Mouse (Mus musculus) embryonic facial prominence, embryonic 13.5 days (tissue): ENCODE data around the gene Arhgef15. TPM values are rescaled to one million over a fixed set of nuclear protein-coding genes. Genes with fewer than 3 reads are reported as not detected.
"Not testable (repeated sequence)": the region's sequence is repeated elsewhere in the genome, so short reads cannot be mapped to it uniquely, and the experiment has no call there.

Source experiments
- ATAC-seq: fragments of 200-750 bp; cut with Nextera tagmentation; 2 replicates; pipeline ENCODE4 v1.8.0; 2017; ENCODE audit warnings: low read depth; ENCODE audit not compliant: insufficient number of reproducible peaks, insufficient read depth, low FRiP score, low TSS enrichment
- H3K27ac ChIP-seq: fragments of 300-500 bp; sonication (generic); 2 replicates; pipeline ENCODE4 v1.5.1; 2015; ENCODE audit warnings: moderate library complexity, mild to moderate bottlenecking, inconsistent platforms
- H3K27me3 ChIP-seq: fragments of 300-500 bp; sonication (generic); 2 replicates; pipeline ENCODE4 v1.6.1; 2015; ENCODE audit warnings: mild to moderate bottlenecking, inconsistent platforms
- H3K36me3 ChIP-seq: fragments of 300-500 bp; sonication (generic); 2 replicates; pipeline ENCODE4 v1.6.1; 2015; ENCODE audit warnings: mild to moderate bottlenecking, inconsistent platforms
- H3K4me1 ChIP-seq: fragments of 300-500 bp; sonication (generic); 2 replicates; pipeline ENCODE4 v1.6.1; 2015; ENCODE audit warnings: inconsistent platforms
- H3K4me2 ChIP-seq: fragments of 300-500 bp; sonication (generic); 2 replicates; pipeline ENCODE4 v1.6.1; 2015; ENCODE audit warnings: moderate library complexity, mild to moderate bottlenecking, inconsistent platforms
- H3K4me3 ChIP-seq: fragments of 300-500 bp; sonication (generic); 2 replicates; pipeline ENCODE4 v1.5.1; 2015; ENCODE audit warnings: mild to moderate bottlenecking, inconsistent platforms
- H3K9ac ChIP-seq: fragments of 300-500 bp; sonication (generic); 2 replicates; pipeline ENCODE4 v1.6.1; 2015; ENCODE audit warnings: mild to moderate bottlenecking, inconsistent platforms
- H3K9me3 ChIP-seq: fragments of 300-500 bp; sonication (generic); 2 replicates; pipeline ENCODE4 v1.6.1; 2016; ENCODE audit warnings: inconsistent platforms
- WGBS: fragments of 180-500 bp; shearing (Covaris S2); methylation state at CpG from one replicate; pipeline ENCODE4 v1.1.7; 2015; ENCODE audit warnings: mixed read lengths; 5-methylcytosine and 5-hydroxymethylcytosine counted together
- polyA plus RNA-seq: library from polyadenylated mRNA; unstranded; fragments of >200 nt; fragmentation: Nextera tagmentation; extraction: Ambion mirVana; gene quantifications from 2 replicates; pipeline ENCODE4 v1.2.1, GENCODE M21; 2015

The Arhgef15 gene
- polyA plus RNA-seq, 1 experiment from 2014 or later: 6.7 TPM

DNA sequence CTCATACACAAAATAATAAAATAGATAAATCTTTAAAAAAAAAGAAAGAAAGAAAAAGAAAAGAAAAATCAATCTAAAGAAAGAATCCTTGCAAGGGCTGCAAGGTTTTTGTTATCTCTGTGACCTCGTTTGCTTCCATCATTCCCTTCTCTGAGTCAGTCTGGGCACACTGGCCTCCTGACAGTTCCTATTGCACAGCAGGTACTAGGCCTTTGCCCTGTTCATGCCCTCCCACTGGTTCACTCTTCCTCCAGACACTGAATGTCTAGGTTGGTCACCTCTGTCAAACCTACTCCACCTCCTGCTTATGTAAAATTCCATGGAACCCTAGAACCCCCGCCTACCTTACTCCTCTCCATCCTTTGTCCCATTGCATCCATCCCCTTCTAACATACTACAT, 12.0 kb downstream of the Arhgef15 start:
- H3K4me1 ChIP-seq: peaks cover 17% of the 10 kb centered on the region
- H3K9me3 ChIP-seq: no peaks in the 10 kb centered on the region
- peaks cover 16% of the 10 kb centered on the region for H3K27me3 ChIP-seq
- H3K9ac ChIP-seq: no peak overlapping the region
- no peaks in the 10 kb centered on the region for H3K36me3 ChIP-seq
- no peak overlapping the region for H3K4me2 ChIP-seq
- ATAC-seq: no peak
- no peak overlapping the region for H3K27ac ChIP-seq
- H3K4me3 ChIP-seq: no peak overlapping the region
- 79% methylated on average over 2 of the region's 2 CpGs for WGBS

DNA sequence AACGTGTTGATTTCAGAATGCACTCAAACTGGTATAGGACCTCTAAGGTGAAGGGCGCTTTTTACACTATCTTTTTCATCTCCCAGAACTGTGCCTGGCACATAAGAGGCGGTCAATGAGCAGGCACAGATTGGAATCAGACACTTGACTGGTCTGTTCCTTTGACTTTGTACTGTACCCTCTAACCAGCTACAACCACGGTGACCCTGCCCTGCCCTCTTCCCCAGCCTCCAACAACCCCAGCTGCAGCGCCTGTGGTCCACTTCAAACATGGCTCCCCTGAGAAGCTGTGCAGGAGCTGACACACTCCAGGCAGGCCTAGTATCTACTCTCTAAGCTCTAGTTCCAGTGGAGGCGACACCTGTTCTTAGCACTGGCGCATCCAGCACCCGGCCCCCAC, 14.5 kb downstream of the Arhgef15 start:
- no peak overlapping the region for H3K27ac ChIP-seq
- H3K9ac ChIP-seq: no peak overlapping the region
- no peak overlapping the region for H3K4me2 ChIP-seq
- peaks cover 15% of the 10 kb centered on the region for H3K27me3 ChIP-seq
- no peaks in the 10 kb centered on the region for H3K9me3 ChIP-seq
- H3K36me3 ChIP-seq: no peaks in the 10 kb centered on the region
- no peak for ATAC-seq
- H3K4me1 ChIP-seq: peaks cover 19% of the 10 kb centered on the region
- 85% methylated on average over 8 of the region's 8 CpGs for WGBS
- no peak overlapping the region for H3K4me3 ChIP-seq

DNA sequence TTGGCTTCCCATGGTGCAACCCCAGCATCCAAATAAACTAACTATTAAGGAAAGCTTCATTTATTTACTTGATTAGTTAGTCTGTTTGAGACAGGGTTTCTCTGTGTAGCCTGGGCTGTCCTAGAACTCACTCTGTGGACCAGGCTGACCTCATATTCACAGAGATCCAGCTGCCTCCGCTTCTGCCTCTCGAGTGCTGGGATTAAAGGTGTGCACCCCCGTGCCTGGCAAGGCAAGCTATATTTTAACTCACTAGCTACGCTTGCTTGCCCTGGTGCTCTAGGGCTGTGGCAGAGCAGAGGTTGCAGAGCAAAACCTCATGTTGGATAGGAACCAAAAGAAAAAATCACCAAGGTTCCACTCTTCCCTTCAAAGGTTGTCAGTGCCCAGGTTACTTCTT, 16.8 kb downstream of the Arhgef15 start:
- peak overlapping the region; percentile 52 for H3K4me3 ChIP-seq
- peaks cover 7% of the 10 kb centered on the region for H3K4me1 ChIP-seq
- H3K27ac ChIP-seq: peak overlapping the region; percentile 65
- ATAC-seq: no peak
- peak overlapping the region; percentile 74 for H3K9ac ChIP-seq
- no peaks in the 10 kb centered on the region for H3K27me3 ChIP-seq
- H3K9me3 ChIP-seq: no peaks in the 10 kb centered on the region
- WGBS: 61% methylated on average over 4 of the region's 4 CpGs
- H3K36me3 ChIP-seq: no peaks in the 10 kb centered on the region
- peak overlapping the region; percentile 66 for H3K4me2 ChIP-seq

DNA sequence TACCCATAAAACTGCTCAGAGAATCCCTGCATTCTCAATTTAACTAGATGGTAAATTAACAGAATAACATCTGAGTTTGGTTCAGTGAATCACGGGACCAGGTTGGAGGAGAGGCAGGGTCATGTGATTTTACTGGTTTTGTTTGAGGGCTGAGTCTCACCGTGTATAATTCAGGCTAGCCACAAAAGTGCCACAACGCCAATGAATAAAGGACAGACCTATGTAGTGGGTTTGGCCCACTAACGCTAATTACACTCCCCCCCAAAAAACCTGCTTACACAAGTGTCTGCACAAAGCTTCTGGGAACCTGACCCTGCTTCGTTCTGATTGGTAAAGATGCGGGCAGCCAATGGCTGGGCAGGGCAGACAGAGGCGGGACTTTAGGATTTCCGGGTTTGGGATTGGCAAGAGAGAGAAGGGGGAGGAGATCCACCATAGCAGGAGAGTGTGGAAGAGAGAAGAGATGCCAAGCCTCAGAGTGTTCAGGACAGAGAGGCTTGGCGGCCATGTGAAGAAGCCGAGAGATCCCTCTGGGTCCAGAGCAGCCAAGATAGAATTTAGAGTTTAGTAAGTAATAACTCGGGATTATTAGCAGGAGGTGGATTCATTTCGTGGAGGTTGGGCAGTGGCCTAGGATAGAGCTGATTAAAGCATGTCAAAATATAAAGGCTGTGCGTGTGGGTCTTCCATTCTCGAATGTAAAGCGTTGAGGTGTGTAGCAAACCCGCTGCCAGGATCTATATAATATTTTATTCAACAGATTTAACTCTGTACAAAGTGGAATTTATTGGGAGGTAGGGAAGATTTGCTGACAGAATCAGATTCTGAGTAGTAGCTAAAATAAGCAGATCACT, 17.6 kb downstream of the Arhgef15 start:
- Histone ChIP-seq H3K9ac (peak overlapping the region; percentile 74), H3K9me3 (no peaks in the 10 kb centered on the region), H3K4me1 (peaks cover 7% of the 10 kb centered on the region), H3K4me3 (peak overlapping the region; percentile 52), H3K4me2 (peak overlapping the region; percentile 66), H3K36me3 (no peaks in the 10 kb centered on the region), H3K27me3 (no peaks in the 10 kb centered on the region), H3K27ac (peak overlapping the region; percentile 65; the same call in 1 of the 2 replicates)
- peak; percentile 99 for ATAC-seq
- 2% methylated on average over 16 of the region's 16 CpGs for WGBS

DNA sequence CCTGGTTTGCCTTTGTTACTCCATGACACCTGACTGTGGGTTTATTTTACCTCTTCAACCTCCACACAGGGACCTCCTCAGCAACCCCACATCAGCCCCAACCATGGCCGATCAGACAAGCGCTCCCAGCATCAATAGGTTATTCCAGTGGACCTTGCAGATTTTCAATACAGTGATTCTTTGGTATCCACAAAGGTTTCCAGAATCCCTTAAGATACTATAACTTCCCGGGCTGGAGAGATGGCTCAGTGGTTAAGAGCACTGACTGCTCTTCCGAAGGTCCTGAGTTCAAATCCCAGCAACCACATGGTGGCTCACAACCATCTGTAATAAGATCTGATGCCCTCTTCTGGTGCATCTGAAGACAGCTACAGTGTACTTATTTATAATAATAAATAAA, 20.3 kb downstream of the Arhgef15 start:
- H3K9ac ChIP-seq: not testable (repeated sequence)
- WGBS: 87% methylated on average over 4 of the region's 4 CpGs

DNA sequence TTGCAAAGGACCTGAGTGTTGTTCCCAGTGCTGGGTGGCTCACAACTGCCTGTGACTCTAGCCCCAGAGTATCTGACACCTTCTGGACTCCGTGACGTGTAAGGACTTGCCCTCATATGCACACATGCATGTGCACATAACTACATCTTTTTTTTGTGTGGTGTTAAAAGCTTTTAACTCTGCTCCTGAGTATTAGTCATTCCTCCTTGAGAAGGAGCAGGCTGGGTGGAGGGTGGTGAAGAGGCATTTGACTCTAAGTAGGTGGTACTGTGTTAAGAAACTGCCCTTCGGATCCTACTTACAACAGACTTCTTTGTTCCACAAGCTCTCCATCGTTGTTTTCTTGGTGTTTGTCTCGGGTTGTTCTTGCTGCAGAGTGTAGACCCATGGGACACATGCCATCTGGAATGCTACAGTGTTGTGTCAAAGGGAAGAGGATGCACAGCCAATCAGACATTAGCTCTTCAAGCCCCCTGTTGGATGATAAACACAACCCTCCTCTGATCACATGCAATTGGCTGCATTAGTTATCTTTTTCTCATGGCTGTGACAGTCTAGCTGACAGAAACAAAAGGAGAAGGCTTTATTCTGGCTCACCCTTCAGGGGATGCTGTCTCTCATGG, 23.3 kb downstream of the Arhgef15 start:
- WGBS: 62% methylated on average over 5 of the region's 5 CpGs
- H3K36me3 ChIP-seq: no peaks in the 10 kb centered on the region
- H3K9ac ChIP-seq: no peak overlapping the region
- no peaks in the 10 kb centered on the region for H3K27me3 ChIP-seq
- no peaks in the 10 kb centered on the region for H3K4me1 ChIP-seq
- no peak overlapping the region for H3K4me3 ChIP-seq
- H3K9me3 ChIP-seq: no peaks in the 10 kb centered on the region
- H3K4me2 ChIP-seq: no peak overlapping the region
- no peak overlapping the region for H3K27ac ChIP-seq
- ATAC-seq: no peak

More for the DNA sequence above, 20.3 kb downstream of the Arhgef15 start:
- H3K4me3 ChIP-seq, H3K4me1 ChIP-seq, H3K27ac ChIP-seq, H3K9me3 ChIP-seq, ATAC-seq, H3K36me3 ChIP-seq, H3K27me3 ChIP-seq, H3K4me2 ChIP-seq: not testable (repeated sequence)

DNA sequence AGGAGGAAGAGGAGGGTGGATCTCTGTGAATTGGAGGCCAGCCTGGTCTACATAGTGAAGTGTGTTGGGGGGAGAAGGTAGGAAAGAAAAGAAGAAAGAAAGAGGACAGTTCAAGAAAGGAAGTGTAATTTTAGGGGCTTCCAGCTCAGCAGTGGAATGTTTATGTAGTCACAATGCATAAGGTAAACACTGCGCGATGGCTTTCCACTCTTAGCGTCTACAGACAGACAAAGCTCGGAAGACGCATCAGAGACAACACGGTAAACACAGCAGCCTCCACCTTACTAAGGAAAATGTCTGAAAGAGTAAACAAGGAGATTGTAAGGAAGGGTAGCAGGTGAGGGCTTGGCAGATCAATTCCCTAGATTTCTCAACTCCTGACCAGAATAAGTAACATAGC, 27.3 kb downstream of the Arhgef15 start:
- 76% methylated on average over 6 of the region's 6 CpGs for WGBS
- H3K27ac ChIP-seq: no peak overlapping the region
- no peaks in the 10 kb centered on the region for H3K36me3 ChIP-seq
- no peak overlapping the region for H3K4me2 ChIP-seq
- no peak for ATAC-seq
- no peak overlapping the region for H3K4me3 ChIP-seq
- H3K9ac ChIP-seq: no peak overlapping the region
- H3K9me3 ChIP-seq: no peaks in the 10 kb centered on the region
- no peaks in the 10 kb centered on the region for H3K4me1 ChIP-seq
- no peaks in the 10 kb centered on the region for H3K27me3 ChIP-seq

DNA sequence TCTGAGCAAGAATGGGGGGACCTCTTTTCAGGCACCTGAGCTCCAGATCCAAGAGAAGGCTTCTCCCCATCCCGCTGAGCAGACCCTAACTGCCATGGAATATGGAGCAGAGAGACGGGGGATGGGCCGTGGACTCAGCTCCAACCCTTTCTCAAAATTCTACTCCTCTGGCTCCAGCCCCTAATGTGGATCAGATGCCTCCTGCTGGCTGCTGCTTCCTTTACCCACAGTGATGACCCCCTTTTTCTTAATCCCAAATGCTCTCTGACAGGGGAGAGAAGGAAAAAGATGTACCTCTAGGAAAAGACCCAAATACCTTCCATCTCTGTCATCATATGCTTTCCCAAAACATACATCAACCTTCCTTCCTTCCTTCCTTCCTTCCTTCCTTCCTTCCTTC, 30.3 kb downstream of the Arhgef15 start, which contains the start of gene Odf4:
TSS of gene Odf4 (minus strand) at position 101 of the 400 bp plus-strand sequence.
- Histone ChIP-seq H3K9ac (no peak within 1 kb of the TSS), H3K27ac (no peak within 1 kb of the TSS), H3K4me3 (no peak within 1 kb of the TSS), H3K4me2 (no peak within 1 kb of the TSS), H3K36me3 (no peaks in the 10 kb centered on the region), H3K4me1 (peaks cover 3% of the 10 kb centered on the region), H3K9me3 (no peaks in the 10 kb centered on the region), H3K27me3 (no peaks in the 10 kb centered on the region)
- ATAC-seq: no peak
- 56% methylated on average over 3 of the region's 3 CpGs for WGBS

DNA sequence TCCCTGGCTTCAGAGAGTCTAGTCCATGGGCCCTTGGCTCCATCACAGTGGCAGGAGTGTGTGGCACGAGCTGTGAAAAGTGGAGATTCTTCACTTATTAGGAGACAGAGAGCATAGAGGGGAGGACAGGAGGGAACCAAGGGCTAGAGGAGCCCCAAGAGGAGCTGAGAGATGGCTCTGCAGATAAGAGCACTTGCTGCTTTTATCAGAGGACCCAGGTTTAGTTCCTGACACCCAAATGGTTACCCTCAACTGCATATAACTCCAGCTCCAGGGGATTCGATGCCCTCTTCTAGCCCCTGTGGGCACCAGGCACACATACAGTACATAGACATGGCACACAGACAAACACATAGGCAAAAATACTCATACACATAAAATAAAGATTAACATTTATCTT, 32.5 kb downstream of the Arhgef15 start:
- H3K4me2 ChIP-seq: no peak overlapping the region
- H3K9ac ChIP-seq: no peak overlapping the region
- no peak overlapping the region for H3K4me3 ChIP-seq
- H3K4me1 ChIP-seq: peaks cover 7% of the 10 kb centered on the region
- 84% methylated on average over 2 of the region's 2 CpGs for WGBS
- no peaks in the 10 kb centered on the region for H3K9me3 ChIP-seq
- H3K27ac ChIP-seq: no peak overlapping the region
- ATAC-seq: no peak
- no peaks in the 10 kb centered on the region for H3K36me3 ChIP-seq
- H3K27me3 ChIP-seq: no peaks in the 10 kb centered on the region

DNA sequence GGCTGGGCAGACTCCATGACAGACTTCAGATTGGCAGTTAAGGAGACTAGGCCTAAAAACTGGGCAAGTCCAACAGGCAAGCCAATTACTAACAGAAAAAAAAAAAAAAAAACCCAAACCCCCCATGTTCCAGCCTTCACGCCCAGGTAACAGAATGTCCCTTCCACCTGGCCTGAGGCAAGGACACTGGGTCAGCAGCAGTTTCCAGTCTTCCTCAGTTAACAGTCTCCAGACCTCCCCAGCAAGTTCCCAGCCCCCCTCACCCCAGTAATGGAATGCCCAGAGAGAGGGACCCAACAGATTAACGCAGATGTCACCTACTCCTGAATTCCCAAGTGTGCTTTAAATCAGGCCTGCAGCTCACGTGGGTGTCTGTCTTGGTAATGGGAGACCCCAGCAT, 34.1 kb downstream of the Arhgef15 start:
- ATAC-seq: no peak
- no peak overlapping the region for H3K4me3 ChIP-seq
- H3K9me3 ChIP-seq: no peaks in the 10 kb centered on the region
- peaks cover 7% of the 10 kb centered on the region for H3K4me1 ChIP-seq
- no peak overlapping the region for H3K4me2 ChIP-seq
- H3K9ac ChIP-seq: no peak overlapping the region
- 55% methylated on average over 3 of the region's 3 CpGs for WGBS
- no peak overlapping the region for H3K27ac ChIP-seq
- H3K36me3 ChIP-seq: no peaks in the 10 kb centered on the region
- H3K27me3 ChIP-seq: no peaks in the 10 kb centered on the region

DNA sequence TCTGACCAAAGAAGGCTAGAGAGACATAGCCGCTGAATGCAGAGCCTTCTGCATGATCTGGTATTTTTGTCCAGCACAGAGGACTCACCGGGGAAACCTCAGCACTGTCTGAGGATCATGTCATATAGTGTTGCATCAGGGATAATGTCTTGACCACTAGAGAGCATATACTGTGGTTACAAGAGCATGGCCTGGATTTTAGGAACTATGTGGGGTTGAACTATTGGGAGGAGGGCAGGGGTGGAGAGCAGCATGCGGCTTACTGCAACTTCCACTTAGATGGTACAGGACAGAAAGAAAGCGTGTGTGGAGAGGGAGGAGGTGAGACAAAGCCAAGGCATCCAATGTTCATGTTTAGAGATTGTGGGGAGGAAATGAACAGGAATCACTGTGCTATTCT, 42.7 kb downstream of the Arhgef15 start:
- H3K27ac ChIP-seq: no peak overlapping the region
- H3K4me1 ChIP-seq: peaks cover 13% of the 10 kb centered on the region; the same call in 1 of the 2 replicates
- WGBS: 89% methylated on average over 4 of the region's 4 CpGs
- H3K9ac ChIP-seq: no peak overlapping the region
- no peaks in the 10 kb centered on the region for H3K9me3 ChIP-seq
- no peaks in the 10 kb centered on the region for H3K27me3 ChIP-seq
- H3K4me3 ChIP-seq: no peak overlapping the region
- no peaks in the 10 kb centered on the region for H3K36me3 ChIP-seq
- no peak for ATAC-seq
- H3K4me2 ChIP-seq: no peak overlapping the region
